Mouse (Mus musculus) G1E (cell line): Measurements from ENCODE around the gene Nfkb2. TPM values are rescaled to one million over a fixed set of nuclear protein-coding genes. Genes with fewer than 3 reads are reported as not detected.
A peak's percentile ranks its signal among the peaks of the same experiment; 100 is the strongest.

Source experiments
- ATAC-seq: 2 replicates; pipeline ENCODE4 v1.8.0; 2016; ENCODE audit warnings: mild to moderate bottlenecking; ENCODE audit not compliant: insufficient number of reproducible peaks, poor library complexity, low FRiP score, severe bottlenecking; ENCODE audit errors: extremely low read depth
- DNase-seq: peaks from one replicate; pipeline ENCODE4 v3.0.0; 2012; ENCODE audit warnings: low spot score
- H3K27me3 ChIP-seq: 2 replicates; pipeline ENCODE4 v1.6.1; 2012; ENCODE audit warnings: mild to moderate bottlenecking, low read length, inconsistent platforms; ENCODE audit not compliant: insufficient read depth
- H3K36me3 ChIP-seq: replicated peaks from 2 replicates; pipeline ENCODE3; 2012; ENCODE audit warnings: mild to moderate bottlenecking, inconsistent platforms
- H3K4me1 ChIP-seq: 2 replicates; pipeline ENCODE4 v1.6.1; 2012; ENCODE audit warnings: low read depth, low read length, inconsistent platforms, mixed read lengths; ENCODE audit not compliant: insufficient read depth
- H3K4me3 ChIP-seq: 2 replicates; pipeline ENCODE4 v1.5.1; 2012; ENCODE audit warnings: low read depth, mild to moderate bottlenecking, inconsistent platforms, low read length, moderate library complexity, mixed read lengths
- H3K9me3 ChIP-seq: replicated peaks from 2 replicates; pipeline ENCODE4 v1.6.1; 2012; ENCODE audit warnings: inconsistent platforms
- CTCF ChIP-seq: IDR thresholded peaks from 2 replicates; pipeline ENCODE4 v1.5.1; 2012; ENCODE audit warnings: low read depth, low read length, inconsistent platforms, mixed read lengths
- GATA1 ChIP-seq: IDR thresholded peaks from 2 replicates; pipeline ENCODE4 v1.6.1; 2012; ENCODE audit warnings: borderline replicate concordance, low read length, inconsistent platforms, mixed read lengths
- GATA2 ChIP-seq: IDR thresholded peaks from 2 replicates; pipeline ENCODE4 v1.6.1; 2012; ENCODE audit warnings: low read depth, low read length, inconsistent platforms, borderline replicate concordance
- POLR2AphosphoS5 ChIP-seq: IDR thresholded peaks from 2 replicates; pipeline ENCODE4 v1.6.1; 2012; ENCODE audit warnings: low read depth, low read length, inconsistent platforms; ENCODE audit not compliant: insufficient replicate concordance
- TAL1 ChIP-seq: conservative IDR thresholded peaks from 2 replicates; pipeline ENCODE4 v1.6.1; 2012; ENCODE audit warnings: low read depth, low read length, inconsistent platforms, mixed read lengths
- polyA plus RNA-seq: library from polyadenylated mRNA; stranded (reverse); fragments of >175 nt; gene quantifications from 2 replicates; pipeline ENCODE4 v1.2.3, GENCODE M21; 2012
- total RNA-seq, 2 experiments: library from RNA; stranded (forward) in 1 of 2; stranded (reverse) in 1 of 2; fragments of 200-1000 nt in 1 of 2; fragments of >200 nt in 1 of 2; fragmentation: Nextera tagmentation in 1 of 2; gene quantifications; 2 replicates each; pipeline ENCODE4 v1.2.3; 2014 to 2017

The Nfkb2 gene
- total and polyA plus RNA-seq, 3 experiments, result 9.7 to 40.8 (median 11.3) TPM

- no peaks in the 10 kb centered on the region for H3K9me3 ChIP-seq
- peaks cover 41% of the 10 kb centered on the region for H3K27me3 ChIP-seq
- ATAC-seq (no peak), DNase-seq (no peak)
- no peak for TF ChIP-seq CTCF
- TF ChIP-seq TAL1, result no peak
- no peak for TF ChIP-seq POLR2AphosphoS5
- no peak for TF ChIP-seq GATA1
- no peak for TF ChIP-seq GATA2
- peak overlapping the region; percentile 83 for H3K4me3 ChIP-seq
- H3K36me3 ChIP-seq, result peaks cover 34% of the 10 kb centered on the region
- peaks cover 56% of the 10 kb centered on the region for H3K4me1 ChIP-seq
These were observed 23.5 kb downstream of the Nfkb2 start for GRCm38 (mm10) chr19:46327531-46328064.

DNA sequence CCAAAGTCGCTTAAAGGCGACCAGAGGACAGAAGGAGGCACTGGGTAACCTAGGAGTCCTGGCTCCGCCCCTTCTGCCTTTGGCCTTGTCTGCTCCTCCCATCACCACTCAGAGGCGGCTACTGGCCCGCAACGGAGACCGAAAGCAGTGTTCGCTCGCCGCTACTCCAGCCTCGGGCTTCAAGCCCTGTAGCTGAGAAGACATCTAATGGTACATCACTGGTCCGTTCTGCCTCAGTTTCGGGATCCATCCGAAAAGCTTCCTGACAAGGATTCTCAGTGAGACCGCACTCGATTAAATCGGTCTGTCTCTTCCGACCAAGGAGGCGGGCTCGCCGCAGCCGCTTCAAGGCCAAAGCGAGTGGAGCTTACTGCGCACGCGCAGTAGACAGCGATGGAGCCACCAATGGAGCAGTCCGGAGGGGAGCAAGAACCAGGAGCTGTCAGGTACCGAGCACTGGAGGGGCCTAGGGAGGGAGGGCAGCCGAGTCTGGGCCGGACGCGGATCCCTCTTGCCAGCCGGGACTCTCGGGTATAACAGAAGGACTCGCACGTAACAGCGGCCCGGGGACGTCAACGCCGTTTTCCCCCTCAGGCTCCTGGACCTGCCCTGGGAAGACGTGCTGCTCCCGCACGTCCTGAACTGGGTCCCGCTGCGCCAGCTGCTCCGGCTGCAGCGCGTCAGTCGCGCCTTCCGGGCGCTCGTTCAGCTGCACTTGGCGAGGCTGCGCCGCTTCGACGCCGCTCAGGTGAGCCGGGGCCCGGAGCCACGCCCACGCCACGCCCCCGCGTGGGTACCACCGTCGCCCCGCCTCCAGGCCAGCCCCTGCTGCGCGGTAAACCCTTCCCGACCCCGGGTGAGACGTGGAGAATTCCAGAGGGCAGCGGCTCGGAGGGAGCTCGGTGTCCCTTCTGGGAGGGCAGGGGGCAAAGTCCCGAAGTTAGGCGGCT is 24.2 kb downstream of the Nfkb2 start, which contains the start of gene Fbxl15:
Fbxl15 (plus strand) TSS at position 104 of the 950 bp plus-strand sequence.
- no peak for TF ChIP-seq CTCF
- TF ChIP-seq GATA1, result no peak
- no peak for TF ChIP-seq POLR2AphosphoS5
- no peak for TF ChIP-seq TAL1
- TF ChIP-seq GATA2, result no peak
- no peaks in the 10 kb centered on the region for H3K9me3 ChIP-seq
- H3K4me3 ChIP-seq, result peak within 1 kb of the TSS; percentile 83
- DNase-seq (peak; percentile 89), ATAC-seq (peak; percentile 80)
- H3K4me1 ChIP-seq, result peaks cover 52% of the 10 kb centered on the region
- H3K27me3 ChIP-seq, result peaks cover 33% of the 10 kb centered on the region
- H3K36me3 ChIP-seq, result peaks cover 41% of the 10 kb centered on the region

DNA sequence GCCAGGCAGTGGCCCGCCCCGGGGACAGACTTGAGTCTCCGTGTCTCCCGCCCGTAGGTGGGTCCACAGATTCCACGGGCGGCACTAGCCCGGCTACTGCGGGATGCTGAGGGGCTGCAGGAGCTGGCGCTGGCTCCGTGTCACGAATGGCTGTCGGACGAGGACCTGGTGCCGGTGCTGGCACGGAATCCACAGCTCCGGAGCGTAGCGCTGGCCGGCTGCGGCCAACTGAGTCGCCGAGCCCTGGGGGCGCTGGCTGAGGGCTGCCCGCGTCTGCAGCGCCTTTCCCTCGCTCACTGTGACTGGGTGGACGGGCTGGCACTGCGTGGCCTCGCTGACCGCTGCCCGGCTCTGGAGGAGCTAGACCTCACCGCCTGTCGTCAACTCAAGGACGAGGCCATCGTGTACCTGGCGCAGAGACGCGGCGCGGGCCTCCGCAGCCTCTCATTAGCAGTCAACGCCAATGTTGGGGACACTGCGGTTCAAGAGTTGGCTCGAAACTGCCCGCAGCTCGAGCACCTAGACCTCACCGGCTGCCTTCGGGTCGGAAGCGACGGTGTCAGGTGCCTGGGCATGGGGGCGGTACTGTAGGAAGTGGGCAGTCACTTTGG is 25.0 kb downstream of the Nfkb2 start:
- TF ChIP-seq GATA2 (no peak), CTCF (no peak), GATA1 (no peak), POLR2AphosphoS5 (no peak), TAL1 (no peak)
- peak overlapping the region; percentile 83 for H3K4me3 ChIP-seq
- H3K27me3 ChIP-seq, result peaks cover 26% of the 10 kb centered on the region
- no peaks in the 10 kb centered on the region for H3K9me3 ChIP-seq
- ATAC-seq (no peak), DNase-seq (no peak)
- peaks cover 45% of the 10 kb centered on the region for H3K36me3 ChIP-seq
- H3K4me1 ChIP-seq, result peaks cover 52% of the 10 kb centered on the region

DNA sequence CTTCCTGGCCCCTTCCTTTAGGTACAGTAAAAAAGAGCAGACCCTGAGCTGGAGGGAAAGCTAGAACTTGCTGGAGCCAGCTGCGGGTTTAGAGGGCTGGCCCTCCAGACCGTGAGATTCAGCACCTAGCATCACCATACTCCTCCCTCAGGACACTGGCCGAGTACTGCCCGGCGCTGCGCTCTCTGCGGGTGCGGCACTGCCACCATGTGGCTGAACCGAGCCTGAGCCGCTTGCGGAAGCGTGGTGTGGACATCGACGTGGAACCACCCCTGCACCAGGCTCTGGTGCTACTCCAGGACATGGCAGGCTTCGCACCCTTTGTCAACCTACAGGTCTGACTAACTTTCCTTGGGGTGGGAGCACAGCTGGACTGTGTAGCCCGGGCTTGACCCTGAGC is 25.8 kb downstream of the Nfkb2 start:
- DNase-seq (peak; percentile 70), ATAC-seq (peak; percentile 22; the same call in 1 of the 2 replicates)
- peaks cover 52% of the 10 kb centered on the region for H3K36me3 ChIP-seq
- H3K27me3 ChIP-seq, result peaks cover 18% of the 10 kb centered on the region
- peak overlapping the region; percentile 41; the same call in 1 of the 2 replicates for H3K4me3 ChIP-seq
- no peaks in the 10 kb centered on the region for H3K9me3 ChIP-seq
- H3K4me1 ChIP-seq, result peaks cover 50% of the 10 kb centered on the region
- no peak for TF ChIP-seq TAL1
- peak; percentile 50 for TF ChIP-seq CTCF

- H3K4me3 ChIP-seq, result no peak overlapping the region
- H3K36me3 ChIP-seq, result peaks cover 59% of the 10 kb centered on the region
- DNase-seq, result no peak
- peaks cover 50% of the 10 kb centered on the region for H3K4me1 ChIP-seq
- TF ChIP-seq GATA1, result no peak
- TF ChIP-seq CTCF, result no peak
- TF ChIP-seq TAL1, result no peak
- TF ChIP-seq POLR2AphosphoS5, result no peak
- no peak for TF ChIP-seq GATA2
- ATAC-seq, result no peak
- no peaks in the 10 kb centered on the region for H3K9me3 ChIP-seq
- H3K27me3 ChIP-seq, result peaks cover 14% of the 10 kb centered on the region
These were observed 26.6 kb downstream of the Nfkb2 start for GRCm38 (mm10) chr19:46330696-46331095.

DNA sequence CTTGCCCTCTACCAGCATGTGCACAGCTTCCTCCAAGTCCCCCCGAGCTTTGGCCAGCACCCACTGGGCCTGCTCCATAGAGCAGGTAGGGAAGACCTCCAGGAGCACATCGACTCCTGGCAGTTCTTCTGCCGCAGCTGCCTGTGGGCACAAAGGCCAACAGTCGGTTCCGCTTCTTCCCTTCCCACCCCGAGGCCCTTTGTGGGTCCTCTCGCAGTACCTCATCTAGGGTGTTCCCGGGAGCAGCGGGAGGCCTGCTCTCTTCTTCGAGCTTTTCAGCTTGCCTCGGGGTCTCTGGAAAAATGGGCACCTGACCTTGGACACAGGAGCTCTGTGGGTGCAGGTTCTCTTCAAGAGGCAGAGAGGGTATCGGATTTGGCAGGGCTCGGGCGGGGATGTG is 27.2 kb downstream of the Nfkb2 start:
- peaks cover 52% of the 10 kb centered on the region for H3K4me1 ChIP-seq

More for the DNA sequence above, 27.2 kb downstream of the Nfkb2 start:
- H3K9me3 ChIP-seq, result no peaks in the 10 kb centered on the region
- H3K36me3 ChIP-seq, result peaks cover 64% of the 10 kb centered on the region
- TF ChIP-seq TAL1 (no peak), POLR2AphosphoS5 (no peak), GATA2 (no peak), CTCF (no peak), GATA1 (no peak)
- H3K4me3 ChIP-seq, result no peak overlapping the region
- ATAC-seq, result no peak
- H3K27me3 ChIP-seq, result peaks cover 9% of the 10 kb centered on the region
- DNase-seq, result no peak
